ENCODE assay signal across 22 mouse cellular contexts in genomic region chr7:49538360-49538759, GRCm38 (mm10).
DNase-seq lines count a peak whose midpoint lies in the region; ATAC-seq and TF ChIP-seq lines count a peak whose summit lies in the region.
"Had no signal": no experiment of that assay in that cellular context is flagged by ENCODE, and none has a peak within 500 bp of the region (broad histone marks: within the 10 kb centered on the region; RNA-seq: fewer than 3 reads in every experiment).

No protein-coding gene starts in this region.

- no peak for TF ChIP-seq CTCF in liver, adult 2 months (IDR thresholded peaks at IDR 0.05; ENCODE audit: low read depth, low read length)
- no peak for TF ChIP-seq CTCF in intestine, postnatal 0 days (IDR thresholded peaks at IDR 0.05; ENCODE audit: low read depth)

- no peaks in the 10 kb centered on the region for H3K27me3 ChIP-seq in heart, embryonic 13.5 days (replicated peaks)
- no peaks in the 10 kb centered on the region for H3K27me3 ChIP-seq in heart, embryonic 11.5 days (ENCODE audit: control insufficient read depth, insufficient read depth, low read length)
- no peaks in the 10 kb centered on the region for H3K27me3 ChIP-seq in kidney, embryonic 15.5 days
- H3K27me3 ChIP-seq in liver, adult 2 months (ENCODE audit: control insufficient read depth, insufficient read depth, low read length), result no peaks in the 10 kb centered on the region
- H3K27me3 ChIP-seq in intestine, postnatal 0 days (replicated peaks; ENCODE audit: control insufficient read depth, insufficient read depth, low read length), result no peaks in the 10 kb centered on the region
- H3K27me3 ChIP-seq: embryonic facial prominence, embryonic 12.5 days; embryonic facial prominence, embryonic 15.5 days; hindbrain, embryonic 12.5 days; hindbrain, embryonic 15.5 days; Patski had no signal

- H3K9me3 ChIP-seq in heart, embryonic 13.5 days, result no peaks in the 10 kb centered on the region
- H3K9me3 ChIP-seq in heart, embryonic 11.5 days (replicated peaks; ENCODE audit: control insufficient read depth, low read length), result no peaks in the 10 kb centered on the region
- H3K9me3 ChIP-seq in kidney, embryonic 15.5 days (replicated peaks), result no peaks in the 10 kb centered on the region
- H3K9me3 ChIP-seq in intestine, postnatal 0 days (ENCODE audit: control insufficient read depth), result no peaks in the 10 kb centered on the region
- H3K9me3 ChIP-seq: embryonic facial prominence, embryonic 12.5 days; embryonic facial prominence, embryonic 15.5 days; hindbrain, embryonic 12.5 days; hindbrain, embryonic 15.5 days had no signal

- H3K27ac ChIP-seq in heart, embryonic 13.5 days (replicated peaks), result peak overlapping the region; percentile 1; the same call in 1 of the 2 replicates
- no peak overlapping the region for H3K27ac ChIP-seq in heart, embryonic 11.5 days (ENCODE audit: low read depth, low read length)
- H3K27ac ChIP-seq in kidney, embryonic 15.5 days, result no peak overlapping the region
- no peak overlapping the region for H3K27ac ChIP-seq in liver, adult 2 months (replicated peaks; ENCODE audit: insufficient read depth, low read depth, low read length)
- H3K27ac ChIP-seq in intestine, postnatal 0 days (ENCODE audit: low read depth, low read length), result no peak overlapping the region
- H3K27ac ChIP-seq: embryonic facial prominence, embryonic 12.5 days; embryonic facial prominence, embryonic 15.5 days; hindbrain, embryonic 12.5 days; hindbrain, embryonic 15.5 days had no signal

- 70% methylated on average over 5 of the region's 5 CpGs for WGBS in heart, embryonic 13.5 days
- 68% methylated on average over 5 of the region's 5 CpGs for WGBS in heart, embryonic 11.5 days (ENCODE audit: insufficient replicate concordance)
- WGBS in kidney, embryonic 15.5 days, result 51% methylated on average over 5 of the region's 5 CpGs
- WGBS in liver, adult 2 months, result 49% methylated on average over 5 of the region's 5 CpGs
- 37% methylated on average over 5 of the region's 5 CpGs for WGBS in intestine, postnatal 0 days

- H3K4me2 ChIP-seq in heart, embryonic 13.5 days, result no peak overlapping the region
- H3K4me2 ChIP-seq in heart, embryonic 11.5 days, result no peak overlapping the region
- H3K4me2 ChIP-seq in kidney, embryonic 15.5 days, result no peak overlapping the region
- no peak overlapping the region for H3K4me2 ChIP-seq in intestine, postnatal 0 days (replicated peaks; ENCODE audit: low read depth)
- H3K4me2 ChIP-seq: embryonic facial prominence, embryonic 12.5 days; embryonic facial prominence, embryonic 15.5 days; hindbrain, embryonic 12.5 days; hindbrain, embryonic 15.5 days had no signal

- no peak overlapping the region for H3K9ac ChIP-seq in heart, embryonic 13.5 days
- no peak overlapping the region for H3K9ac ChIP-seq in heart, embryonic 11.5 days (ENCODE audit: low read depth, low read length)
- no peak overlapping the region for H3K9ac ChIP-seq in kidney, embryonic 15.5 days
- H3K9ac ChIP-seq in liver, adult 2 months (ENCODE audit: low read depth, low read length), result no peak overlapping the region
- H3K9ac ChIP-seq in intestine, postnatal 0 days (ENCODE audit: low read depth, low read length), result no peak overlapping the region
- H3K9ac ChIP-seq: embryonic facial prominence, embryonic 12.5 days; embryonic facial prominence, embryonic 15.5 days; forebrain, postnatal 0 days; hindbrain, embryonic 12.5 days; hindbrain, embryonic 15.5 days had no signal

- DNase-seq in kidney, adult 9 months, result peak; percentile 55
- DNase-seq in liver, adult 2 months (ENCODE audit: extremely low read depth, low read depth, low spot score), result peak; percentile 65
- no peak for DNase-seq in liver
- no peak for DNase-seq in frontal cortex, postnatal 25 days (ENCODE audit: low spot score in 2 of 2)
- DNase-seq: adrenal gland, postnatal 14 days; cerebellum, adult 11 months; cerebellum, adult 2 months; cerebellum, adult 9-11 months; cerebellum, postnatal 25 days; forebrain, postnatal 0 days; gastrocnemius, postnatal 25 days; heart, adult 18-20 months had no signal

- H3K4me3 ChIP-seq in heart, embryonic 13.5 days, result no peak overlapping the region
- H3K4me3 ChIP-seq in heart, embryonic 11.5 days (ENCODE audit: low read depth, low read length), result no peak overlapping the region
- no peak overlapping the region for H3K4me3 ChIP-seq in kidney, embryonic 15.5 days (replicated peaks)
- H3K4me3 ChIP-seq in liver, adult 2 months (ENCODE audit: insufficient read depth, low read depth, low read length), result no peak overlapping the region
- H3K4me3 ChIP-seq in intestine, postnatal 0 days (ENCODE audit: low read depth, low read length), result no peak overlapping the region
- H3K4me3 ChIP-seq: embryonic facial prominence, embryonic 12.5 days; embryonic facial prominence, embryonic 15.5 days; hindbrain, embryonic 12.5 days; hindbrain, embryonic 15.5 days had no signal

- H3K79me2 ChIP-seq in liver, adult 2 months (ENCODE audit: control insufficient read depth, insufficient read depth, low read length), result peaks cover 9% of the 10 kb centered on the region; the same call in 1 of the 2 replicates

- no peak for TF ChIP-seq POLR2A in liver, adult 2 months (IDR thresholded peaks at IDR 0.05; ENCODE audit: extremely low read depth, insufficient read depth, low read length)

- ATAC-seq in heart, embryonic 13.5 days (ENCODE audit: extremely low read depth, insufficient number of reproducible peaks, low FRiP score, low TSS enrichment), result no peak
- no peak for ATAC-seq in heart, embryonic 11.5 days (replicated peaks; ENCODE audit: insufficient number of reproducible peaks, low FRiP score, low TSS enrichment)
- no peak for ATAC-seq in kidney, embryonic 15.5 days (replicated peaks; ENCODE audit: low FRiP score)
- ATAC-seq in intestine, postnatal 0 days, result peak; percentile 70
- ATAC-seq: forebrain, embryonic 14.5 days; forebrain, postnatal 0 days; Patski had no signal

- peaks cover 42% of the 10 kb centered on the region for H3K36me3 ChIP-seq in heart, embryonic 13.5 days
- H3K36me3 ChIP-seq in heart, embryonic 11.5 days (ENCODE audit: control insufficient read depth, insufficient read depth, low read length), result no peaks in the 10 kb centered on the region
- peaks cover 52% of the 10 kb centered on the region for H3K36me3 ChIP-seq in kidney, embryonic 15.5 days
- peaks cover 5% of the 10 kb centered on the region for H3K36me3 ChIP-seq in liver, adult 2 months (ENCODE audit: control insufficient read depth, insufficient read depth, low read length)
- H3K36me3 ChIP-seq in intestine, postnatal 0 days (ENCODE audit: control insufficient read depth, insufficient read depth), result peaks cover 6% of the 10 kb centered on the region; the same call in 1 of the 2 replicates
- H3K36me3 ChIP-seq: embryonic facial prominence, embryonic 12.5 days; hindbrain, embryonic 15.5 days had no signal

- peaks cover 65% of the 10 kb centered on the region for H3K4me1 ChIP-seq in heart, embryonic 13.5 days
- peaks cover 59% of the 10 kb centered on the region for H3K4me1 ChIP-seq in heart, embryonic 11.5 days (ENCODE audit: control insufficient read depth, insufficient read depth, low read length)
- H3K4me1 ChIP-seq in kidney, embryonic 15.5 days, result peaks cover 64% of the 10 kb centered on the region
- no peaks in the 10 kb centered on the region for H3K4me1 ChIP-seq in liver, adult 2 months (ENCODE audit: control insufficient read depth, insufficient read depth, low read length)
- no peaks in the 10 kb centered on the region for H3K4me1 ChIP-seq in intestine, postnatal 0 days (replicated peaks; ENCODE audit: control insufficient read depth, insufficient read depth, low read length)
- H3K4me1 ChIP-seq: embryonic facial prominence, embryonic 12.5 days; embryonic facial prominence, embryonic 15.5 days; hindbrain, embryonic 12.5 days; hindbrain, embryonic 15.5 days had no signal

Comparison
In these comparisons a context has a peak if more than half of its experiments do, and no peak if none do; other contexts are left out.
1. DNase-seq: peak in kidney, adult 9 months (single experiment) and liver, adult 2 months (single experiment); none in liver (single experiment) and frontal cortex, postnatal 25 days (0 of 2).